Mouse (Mus musculus): ENCODE data around the gene Klhl18. TPM values are rescaled to one million over a fixed set of nuclear protein-coding genes. Genes with fewer than 3 reads are reported as not detected.

The Klhl18 gene
- total and polyA plus RNA-seq, 3 experiments: 3.8 to 6.9 TPM; not detected in 1

Other genes starting within 250 kb of the Klhl18 start
- 0.49 and 0.65 TPM in 2 replicates for gene Cspg5, start 232.9 kb downstream of the Klhl18 start, total RNA-seq (2012; rRNA removed)
- gene Cspg5, start 232.9 kb downstream of the Klhl18 start, polyA plus RNA-seq (2012; ENCODE audit: insufficient read depth in 1 of 2, insufficient read length in 2 of 2, low read depth in 1 of 2, low replicate concordance in 2 of 2, missing spikeins in 1 of 2): 1 to 10 TPM in 1 of 2 experiments, not detected in 1; 1.0 TPM
- 32.6 and 34.6 TPM in 2 replicates for gene Elp6, start 171.5 kb downstream of the Klhl18 start, total RNA-seq (2012; rRNA removed)
- gene Elp6, start 171.5 kb downstream of the Klhl18 start, polyA plus RNA-seq (2012; ENCODE audit: insufficient read depth in 1 of 2, insufficient read length in 2 of 2, low read depth in 1 of 2, low replicate concordance in 2 of 2, missing spikeins in 1 of 2): 10 to 100 TPM in 1 of 2 experiments, not detected in 1; 29.6 TPM
- gene Scap, start 143.4 kb downstream of the Klhl18 start, total RNA-seq (2012; rRNA removed): 59.0 and 59.4 TPM in 2 replicates
- gene Scap, start 143.4 kb downstream of the Klhl18 start, polyA plus RNA-seq (2012; ENCODE audit: insufficient read depth in 1 of 2, insufficient read length in 2 of 2, low read depth in 1 of 2, low replicate concordance in 2 of 2, missing spikeins in 1 of 2): 10 to 100 TPM in 1 of 2 experiments, not detected in 1; 88.8 TPM
- 7.3 and 8.3 TPM in 2 replicates for gene Ptpn23, start 68.5 kb downstream of the Klhl18 start, total RNA-seq (2012; rRNA removed)
- gene Ptpn23, start 68.5 kb downstream of the Klhl18 start, polyA plus RNA-seq (2012; ENCODE audit: insufficient read depth in 1 of 2, insufficient read length in 2 of 2, low read depth in 1 of 2, low replicate concordance in 2 of 2, missing spikeins in 1 of 2): 10 to 100 TPM in 1 of 2 experiments, not detected in 1; 40.1 TPM
- not detected in 2 replicates for gene Ngp, start 56.9 kb downstream of the Klhl18 start, total RNA-seq (2012; rRNA removed)
- not detected for gene Ngp, start 56.9 kb downstream of the Klhl18 start, polyA plus RNA-seq (2012; ENCODE audit: insufficient read depth in 1 of 2, insufficient read length in 2 of 2, low read depth in 1 of 2, low replicate concordance in 2 of 2, missing spikeins in 1 of 2)
- 0.33 and 0.54 TPM in 2 replicates for gene Kif9, start 264 bp upstream of the Klhl18 start, total RNA-seq (2012; rRNA removed)
- gene Kif9, start 264 bp upstream of the Klhl18 start, polyA plus RNA-seq (2012; ENCODE audit: insufficient read depth in 1 of 2, insufficient read length in 2 of 2, low read depth in 1 of 2, low replicate concordance in 2 of 2, missing spikeins in 1 of 2): under 1 TPM in 1 of 2 experiments, not detected in 1; 0.72 TPM
- gene Setd2, start 55.9 kb upstream of the Klhl18 start, total RNA-seq (2012; rRNA removed): 28.2 and 36.8 TPM in 2 replicates
- gene Setd2, start 55.9 kb upstream of the Klhl18 start, polyA plus RNA-seq (2012; ENCODE audit: insufficient read depth in 1 of 2, insufficient read length in 2 of 2, low read depth in 1 of 2, low replicate concordance in 2 of 2, missing spikeins in 1 of 2): 100 to 1,000 TPM in 1 of 2 experiments, 10 to 100 TPM in 1; 59.2 to 105 TPM
- 0.33 and 0.58 TPM in 2 replicates for gene Nradd, start 147.8 kb upstream of the Klhl18 start, total RNA-seq (2012; rRNA removed)
- 1 to 10 TPM in 1 of 2 experiments, not detected in 1; 1.1 TPM for gene Nradd, start 147.8 kb upstream of the Klhl18 start, polyA plus RNA-seq (2012; ENCODE audit: insufficient read depth in 1 of 2, insufficient read length in 2 of 2, low read depth in 1 of 2, low replicate concordance in 2 of 2, missing spikeins in 1 of 2)
- gene Nbeal2, start 177.5 kb upstream of the Klhl18 start, total RNA-seq (2012; rRNA removed): 7.0 and 9.3 TPM in 2 replicates
- gene Nbeal2, start 177.5 kb upstream of the Klhl18 start, polyA plus RNA-seq (2012; ENCODE audit: insufficient read depth in 1 of 2, insufficient read length in 2 of 2, low read depth in 1 of 2, low replicate concordance in 2 of 2, missing spikeins in 1 of 2): 10 to 100 TPM in 1 of 2 experiments, not detected in 1; 17.2 TPM
- gene Ccdc12, start 179.8 kb upstream of the Klhl18 start, total RNA-seq (2012; rRNA removed): 122 and 129 TPM in 2 replicates
- 100 to 1,000 TPM in 1 of 2 experiments, not detected in 1; 112 TPM for gene Ccdc12, start 179.8 kb upstream of the Klhl18 start, polyA plus RNA-seq (2012; ENCODE audit: insufficient read depth in 1 of 2, insufficient read length in 2 of 2, low read depth in 1 of 2, low replicate concordance in 2 of 2, missing spikeins in 1 of 2)

Measured in MEL (cell line).